Mouse (Mus musculus): ENCODE data around the gene Cdc37l1. TPM values are rescaled to one million over a fixed set of nuclear protein-coding genes. Genes with fewer than 3 reads are reported as not detected.

Cdc37l1 gene
- polyA plus RNA-seq, 1 experiment from 2014 or later = 44.8 TPM

GRCm38 (mm10) chr19:29049401-29050075 is 59.4 kb downstream of the Cdc37l1 start:
- Histone ChIP-seq H3K4me3 (no peak overlapping the region), H3K9ac (no peak overlapping the region), H3K4me2 (no peak overlapping the region), H3K27ac (no peak overlapping the region), H3K9me3 (replicated peaks) (no peaks in the 10 kb centered on the region), H3K4me1 (replicated peaks) (peaks cover 15% of the 10 kb centered on the region), H3K36me3 (no peaks in the 10 kb centered on the region), H3K27me3 (no peaks in the 10 kb centered on the region)
- no peak for ATAC-seq (replicated peaks; ENCODE audit: insufficient number of reproducible peaks, insufficient read depth, low FRiP score, low read depth)
- 71% methylated on average over 12 of the region's 12 CpGs for WGBS

- WGBS = 73% methylated on average over 9 of the region's 9 CpGs
- no peak overlapping the region for H3K4me2 ChIP-seq
- no peaks in the 10 kb centered on the region for H3K9me3 ChIP-seq (replicated peaks)
- H3K27ac ChIP-seq = no peak overlapping the region
- no peaks in the 10 kb centered on the region for H3K36me3 ChIP-seq
- H3K9ac ChIP-seq = no peak overlapping the region
- ATAC-seq (replicated peaks; ENCODE audit: insufficient number of reproducible peaks, insufficient read depth, low FRiP score, low read depth) = no peak
- H3K27me3 ChIP-seq = no peaks in the 10 kb centered on the region
- no peak overlapping the region for H3K4me3 ChIP-seq
- peaks cover 15% of the 10 kb centered on the region for H3K4me1 ChIP-seq (replicated peaks)
These were observed 60.2 kb downstream of the Cdc37l1 start for GRCm38 (mm10) chr19:29050186-29050980.

GRCm38 (mm10) chr19:29052786-29053185 is 62.6 kb downstream of the Cdc37l1 start:
- Histone ChIP-seq H3K27ac (no peak overlapping the region), H3K4me2 (no peak overlapping the region), H3K9me3 (replicated peaks) (no peaks in the 10 kb centered on the region), H3K4me1 (replicated peaks) (peaks cover 9% of the 10 kb centered on the region; the same call in 1 of the 2 replicates), H3K4me3 (no peak overlapping the region), H3K36me3 (no peaks in the 10 kb centered on the region), H3K27me3 (no peaks in the 10 kb centered on the region), H3K9ac (no peak overlapping the region)
- WGBS = 72% methylated on average over 12 of the region's 12 CpGs
- no peak for ATAC-seq (replicated peaks; ENCODE audit: insufficient number of reproducible peaks, insufficient read depth, low FRiP score, low read depth)

- no peak overlapping the region for H3K27ac ChIP-seq
- no peak for ATAC-seq (replicated peaks; ENCODE audit: insufficient number of reproducible peaks, insufficient read depth, low FRiP score, low read depth)
- H3K9me3 ChIP-seq (replicated peaks) = no peaks in the 10 kb centered on the region
- no peak overlapping the region for H3K4me3 ChIP-seq
- H3K27me3 ChIP-seq = no peaks in the 10 kb centered on the region
- 70% methylated on average over 6 of the region's 6 CpGs for WGBS
- H3K9ac ChIP-seq = no peak overlapping the region
- no peak overlapping the region for H3K4me2 ChIP-seq
- H3K36me3 ChIP-seq = no peaks in the 10 kb centered on the region
- 0 out of 2 replicates have a peak, but pooled peaks cover 4% of the 10 kb centered on the region for H3K4me1 ChIP-seq (replicated peaks)
These were observed 64.4 kb downstream of the Cdc37l1 start for GRCm38 (mm10) chr19:29054594-29054993.

GRCm38 (mm10) chr19:29055469-29055868 is 65.3 kb downstream of the Cdc37l1 start:
- WGBS = 80% methylated on average over 4 of the region's 4 CpGs
- Histone ChIP-seq H3K36me3 (no peaks in the 10 kb centered on the region), H3K4me3 (no peak overlapping the region), H3K4me1 (replicated peaks) (no peaks in the 10 kb centered on the region), H3K27ac (no peak overlapping the region), H3K4me2 (no peak overlapping the region), H3K9me3 (replicated peaks) (no peaks in the 10 kb centered on the region), H3K27me3 (no peaks in the 10 kb centered on the region), H3K9ac (no peak overlapping the region)
- ATAC-seq (replicated peaks; ENCODE audit: insufficient number of reproducible peaks, insufficient read depth, low FRiP score, low read depth) = no peak

- 83% methylated on average over 5 of the region's 5 CpGs for WGBS
- Histone ChIP-seq H3K9me3 (replicated peaks) (no peaks in the 10 kb centered on the region), H3K4me3 (no peak overlapping the region), H3K27ac (no peak overlapping the region), H3K27me3 (no peaks in the 10 kb centered on the region), H3K9ac (no peak overlapping the region), H3K4me2 (no peak overlapping the region), H3K36me3 (no peaks in the 10 kb centered on the region), H3K4me1 (replicated peaks) (0 out of 2 replicates have a peak, but pooled peaks cover 3% of the 10 kb centered on the region)
- ATAC-seq (replicated peaks; ENCODE audit: insufficient number of reproducible peaks, insufficient read depth, low FRiP score, low read depth) = no peak
These were observed 68.6 kb downstream of the Cdc37l1 start for GRCm38 (mm10) chr19:29058741-29059140.

GRCm38 (mm10) chr19:29059688-29060087 is 69.5 kb downstream of the Cdc37l1 start:
- no peaks in the 10 kb centered on the region for H3K36me3 ChIP-seq
- WGBS = 80% methylated on average over 2 of the region's 2 CpGs
- ATAC-seq (replicated peaks; ENCODE audit: insufficient number of reproducible peaks, insufficient read depth, low FRiP score, low read depth) = no peak

GRCm38 (mm10) chr19:29060299-29060698 is 70.1 kb downstream of the Cdc37l1 start:
- ATAC-seq (replicated peaks; ENCODE audit: insufficient number of reproducible peaks, insufficient read depth, low FRiP score, low read depth) = no peak
- Histone ChIP-seq H3K4me1 (replicated peaks) (peaks cover 10% of the 10 kb centered on the region; the same call in 1 of the 2 replicates), H3K9ac (no peak overlapping the region), H3K9me3 (replicated peaks) (no peaks in the 10 kb centered on the region), H3K27ac (no peak overlapping the region), H3K4me3 (no peak overlapping the region), H3K4me2 (no peak overlapping the region), H3K27me3 (no peaks in the 10 kb centered on the region), H3K36me3 (no peaks in the 10 kb centered on the region)
- WGBS = 52% methylated on average over 6 of the region's 6 CpGs

More at GRCm38 (mm10) chr19:29059688-29060087, 69.5 kb downstream of the Cdc37l1 start:
- H3K4me1 ChIP-seq (replicated peaks) = peaks cover 10% of the 10 kb centered on the region; the same call in 1 of the 2 replicates
- no peak overlapping the region for H3K4me3 ChIP-seq
- H3K27me3 ChIP-seq = no peaks in the 10 kb centered on the region
- H3K9ac ChIP-seq = no peak overlapping the region
- no peaks in the 10 kb centered on the region for H3K9me3 ChIP-seq (replicated peaks)
- no peak overlapping the region for H3K27ac ChIP-seq
- no peak overlapping the region for H3K4me2 ChIP-seq

GRCm38 (mm10) chr19:29063009-29063408 is 72.9 kb downstream of the Cdc37l1 start:
- 78% methylated on average over 5 of the region's 5 CpGs for WGBS
- Histone ChIP-seq H3K27me3 (no peaks in the 10 kb centered on the region), H3K4me3 (no peak overlapping the region), H3K4me1 (replicated peaks) (peaks cover 18% of the 10 kb centered on the region), H3K9me3 (replicated peaks) (no peaks in the 10 kb centered on the region), H3K36me3 (no peaks in the 10 kb centered on the region), H3K27ac (no peak overlapping the region), H3K4me2 (no peak overlapping the region), H3K9ac (no peak overlapping the region)
- ATAC-seq (replicated peaks; ENCODE audit: insufficient number of reproducible peaks, insufficient read depth, low FRiP score, low read depth) = no peak

- peaks cover 18% of the 10 kb centered on the region for H3K4me1 ChIP-seq (replicated peaks)
- H3K27me3 ChIP-seq = no peaks in the 10 kb centered on the region
- peak overlapping the region; percentile 24; the same call in 1 of the 2 replicates for H3K27ac ChIP-seq
- 0 out of 2 replicates have a peak overlapping the region, but pooled peaks have one; percentile 8 for H3K9ac ChIP-seq
- peak overlapping the region; percentile 56 for H3K4me2 ChIP-seq
- no peaks in the 10 kb centered on the region for H3K36me3 ChIP-seq
- peak; percentile 61; the same call in 1 of the 2 replicates for ATAC-seq (replicated peaks; ENCODE audit: insufficient number of reproducible peaks, insufficient read depth, low FRiP score, low read depth)
- peak overlapping the region; percentile 18 for H3K4me3 ChIP-seq
- no peaks in the 10 kb centered on the region for H3K9me3 ChIP-seq (replicated peaks)
- WGBS = 14% methylated on average over 18 of the region's 18 CpGs
These were observed 73.6 kb downstream of the Cdc37l1 start for GRCm38 (mm10) chr19:29063577-29064363.
